Mouse (Mus musculus): Measurements from ENCODE around the gene Pcnx2. TPM values are rescaled to one million over a fixed set of nuclear protein-coding genes. Genes with fewer than 3 reads are reported as not detected.

The Pcnx2 gene
- polyA plus RNA-seq, 1 experiment = 0.08 TPM

- Histone ChIP-seq H3K36me3 (ENCODE audit: control insufficient read depth, insufficient read depth, low read length) (no peaks in the 10 kb centered on the region), H3K4me3 (ENCODE audit: low read depth, low read length) (no peak overlapping the region), H3K27ac (ENCODE audit: insufficient read depth, low read depth, low read length) (no peak overlapping the region), H3K4me1 (ENCODE audit: control insufficient read depth, insufficient read depth, insufficient read length, low read length) (no peaks in the 10 kb centered on the region), H3K27me3 (ENCODE audit: control insufficient read depth, insufficient read depth, low read length) (no peaks in the 10 kb centered on the region)
- no peak for TF ChIP-seq POLR2A (IDR thresholded peaks at IDR 0.05; ENCODE audit: low read depth, low read length)
- no peak for TF ChIP-seq CTCF (IDR thresholded peaks at IDR 0.05; ENCODE audit: extremely low read depth, insufficient read length, insufficient replicate concordance, low read depth, low read length)
- WGBS = 43% methylated on average over 2 of the region's 2 CpGs
Observed at GRCm38 (mm10) chr8:125772300-125772699, 125.8 kb downstream of the Pcnx2 start.

DNA sequence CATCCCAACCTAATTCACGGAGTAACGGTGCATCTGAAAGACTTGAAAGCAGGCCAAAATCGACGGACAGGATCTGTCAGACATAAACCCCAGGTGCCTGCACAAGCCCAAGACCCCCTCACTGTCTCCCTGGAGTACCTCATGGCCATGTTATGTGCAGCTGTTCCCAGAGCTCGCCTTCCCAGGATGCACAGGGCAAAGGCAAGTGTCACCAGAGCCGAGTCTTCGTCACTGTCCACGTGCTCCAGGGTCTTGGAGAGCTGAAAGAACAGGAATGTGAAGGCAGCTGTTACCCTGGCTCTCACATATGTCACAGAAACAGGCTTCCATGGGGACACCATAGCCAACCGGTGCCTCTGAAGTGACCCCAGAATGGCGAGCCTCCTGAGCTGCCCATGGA lies 130.0 kb downstream of the Pcnx2 start:
- no peaks in the 10 kb centered on the region for H3K27me3 ChIP-seq (ENCODE audit: control insufficient read depth, insufficient read depth, low read length)
- no peak overlapping the region for H3K4me3 ChIP-seq (ENCODE audit: low read depth, low read length)
- 86% methylated on average over 10 of the region's 10 CpGs for WGBS
- no peaks in the 10 kb centered on the region for H3K36me3 ChIP-seq (ENCODE audit: control insufficient read depth, insufficient read depth, low read length)
- no peak for TF ChIP-seq POLR2A (IDR thresholded peaks at IDR 0.05; ENCODE audit: low read depth, low read length)
- TF ChIP-seq CTCF (IDR thresholded peaks at IDR 0.05; ENCODE audit: extremely low read depth, insufficient read length, insufficient replicate concordance, low read depth, low read length) = no peak
- H3K27ac ChIP-seq (ENCODE audit: insufficient read depth, low read depth, low read length) = no peak overlapping the region
- no peaks in the 10 kb centered on the region for H3K4me1 ChIP-seq (ENCODE audit: control insufficient read depth, insufficient read depth, insufficient read length, low read length)

DNA sequence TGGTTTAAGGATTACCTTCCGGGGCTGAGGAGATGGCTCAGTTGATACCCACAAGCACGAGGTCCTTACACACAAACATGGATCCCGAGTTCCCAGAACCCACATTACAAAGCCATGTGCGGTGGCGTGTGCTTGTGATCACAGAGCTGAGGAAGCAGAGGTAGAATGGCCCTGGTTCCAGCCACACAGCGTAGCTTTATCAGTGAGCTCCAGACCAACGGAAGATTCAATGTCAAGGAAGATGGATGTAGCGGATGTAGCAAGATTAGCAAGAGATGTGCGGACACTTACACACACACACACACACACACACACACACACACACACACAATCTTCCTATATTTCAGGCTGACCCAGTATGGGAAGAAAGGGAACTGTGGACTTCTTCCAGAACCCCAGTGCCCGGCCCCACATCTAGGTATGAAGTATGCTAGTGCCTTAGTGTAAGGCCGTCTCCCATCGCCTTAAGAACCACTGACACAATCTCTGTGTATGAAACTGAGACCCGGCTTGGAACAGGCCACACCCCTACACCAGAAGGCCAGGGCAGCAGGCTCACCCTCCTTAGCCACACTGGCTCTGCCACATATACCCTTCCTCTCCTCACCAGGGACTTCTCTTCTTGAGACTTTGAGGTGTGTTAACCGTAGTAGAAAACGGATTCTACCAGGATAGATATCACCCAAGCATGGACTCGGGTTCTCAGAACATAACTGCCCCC lies 134.9 kb downstream of the Pcnx2 start:
- no peak for TF ChIP-seq CTCF (IDR thresholded peaks at IDR 0.05; ENCODE audit: extremely low read depth, insufficient read length, insufficient replicate concordance, low read depth, low read length)
- no peak for TF ChIP-seq POLR2A (IDR thresholded peaks at IDR 0.05; ENCODE audit: low read depth, low read length)
- Histone ChIP-seq H3K27me3 (ENCODE audit: control insufficient read depth, insufficient read depth, low read length) (no peaks in the 10 kb centered on the region), H3K27ac (ENCODE audit: insufficient read depth, low read depth, low read length) (no peak overlapping the region), H3K4me3 (ENCODE audit: low read depth, low read length) (no peak overlapping the region), H3K36me3 (ENCODE audit: control insufficient read depth, insufficient read depth, low read length) (no peaks in the 10 kb centered on the region), H3K4me1 (ENCODE audit: control insufficient read depth, insufficient read depth, insufficient read length, low read length) (no peaks in the 10 kb centered on the region)
- 86% methylated on average over 16 of the region's 16 CpGs for WGBS

GRCm38 (mm10) chr8:125759022-125759421 lies 139.1 kb downstream of the Pcnx2 start:
- Histone ChIP-seq H3K4me1 (ENCODE audit: control insufficient read depth, insufficient read depth, insufficient read length, low read length) (no peaks in the 10 kb centered on the region), H3K27ac (ENCODE audit: insufficient read depth, low read depth, low read length) (no peak overlapping the region), H3K27me3 (ENCODE audit: control insufficient read depth, insufficient read depth, low read length) (no peaks in the 10 kb centered on the region), H3K36me3 (ENCODE audit: control insufficient read depth, insufficient read depth, low read length) (no peaks in the 10 kb centered on the region), H3K4me3 (ENCODE audit: low read depth, low read length) (no peak overlapping the region)
- WGBS = 40% methylated on average over 10 of the region's 10 CpGs
- TF ChIP-seq POLR2A (IDR thresholded peaks at IDR 0.05; ENCODE audit: low read depth, low read length) = no peak
- peak; percentile 49; the same call in 1 of the 2 replicates for TF ChIP-seq CTCF (IDR thresholded peaks at IDR 0.05; ENCODE audit: extremely low read depth, insufficient read length, insufficient replicate concordance, low read depth, low read length)

- Histone ChIP-seq H3K4me3 (ENCODE audit: low read depth, low read length) (no peak overlapping the region), H3K27me3 (ENCODE audit: control insufficient read depth, insufficient read depth, low read length) (no peaks in the 10 kb centered on the region), H3K36me3 (ENCODE audit: control insufficient read depth, insufficient read depth, low read length) (no peaks in the 10 kb centered on the region), H3K4me1 (ENCODE audit: control insufficient read depth, insufficient read depth, insufficient read length, low read length) (no peaks in the 10 kb centered on the region), H3K27ac (ENCODE audit: insufficient read depth, low read depth, low read length) (no peak overlapping the region)
- TF ChIP-seq CTCF (IDR thresholded peaks at IDR 0.05; ENCODE audit: extremely low read depth, insufficient read length, insufficient replicate concordance, low read depth, low read length) (no peak), POLR2A (IDR thresholded peaks at IDR 0.05; ENCODE audit: low read depth, low read length) (no peak)
- WGBS = 54% methylated on average over 1 of the region's 1 CpGs
Observed at GRCm38 (mm10) chr8:125757106-125757496, 141.0 kb downstream of the Pcnx2 start.

DNA sequence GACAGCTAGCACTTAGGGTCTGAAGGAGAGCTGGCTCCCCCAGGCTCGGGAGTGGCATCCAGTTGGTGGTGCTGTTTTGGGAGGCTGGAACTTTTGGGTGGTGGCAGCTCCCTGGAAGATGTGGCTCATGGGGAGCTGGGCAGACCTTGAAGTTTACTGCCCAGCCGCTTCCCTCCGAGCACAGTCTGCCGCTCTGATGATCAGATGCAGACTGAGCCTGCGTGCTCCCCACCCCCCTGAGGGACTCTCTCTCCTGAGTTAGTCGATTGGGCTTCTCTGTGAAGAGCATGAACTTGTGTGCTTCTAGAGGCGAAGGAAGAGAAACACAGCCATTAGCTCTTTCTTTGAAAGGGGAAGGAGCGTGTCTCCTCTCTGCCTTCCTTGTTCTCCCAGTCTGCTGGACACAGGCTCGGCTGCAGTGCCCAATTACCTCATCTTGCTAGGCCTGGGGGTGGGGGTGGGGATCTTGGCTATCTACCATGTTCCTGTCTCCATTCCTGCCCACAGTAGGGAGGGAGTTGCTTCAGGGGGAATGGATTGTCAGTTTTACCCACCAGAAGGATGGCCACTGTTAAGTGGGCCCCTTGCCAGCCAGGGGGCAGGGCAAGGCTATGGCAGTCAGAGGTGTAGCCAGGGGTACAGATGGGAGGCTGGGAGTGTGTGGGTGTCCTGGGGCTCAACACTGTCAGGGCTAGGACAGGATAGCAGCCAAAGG lies 141.6 kb downstream of the Pcnx2 start:
- Histone ChIP-seq H3K27ac (ENCODE audit: insufficient read depth, low read depth, low read length) (no peak overlapping the region), H3K4me3 (ENCODE audit: low read depth, low read length) (no peak overlapping the region), H3K27me3 (ENCODE audit: control insufficient read depth, insufficient read depth, low read length) (no peaks in the 10 kb centered on the region), H3K36me3 (ENCODE audit: control insufficient read depth, insufficient read depth, low read length) (no peaks in the 10 kb centered on the region), H3K4me1 (ENCODE audit: control insufficient read depth, insufficient read depth, insufficient read length, low read length) (no peaks in the 10 kb centered on the region)
- TF ChIP-seq POLR2A (IDR thresholded peaks at IDR 0.05; ENCODE audit: low read depth, low read length) (no peak), CTCF (IDR thresholded peaks at IDR 0.05; ENCODE audit: extremely low read depth, insufficient read length, insufficient replicate concordance, low read depth, low read length) (no peak)
- WGBS = 45% methylated on average over 9 of the region's 9 CpGs

DNA sequence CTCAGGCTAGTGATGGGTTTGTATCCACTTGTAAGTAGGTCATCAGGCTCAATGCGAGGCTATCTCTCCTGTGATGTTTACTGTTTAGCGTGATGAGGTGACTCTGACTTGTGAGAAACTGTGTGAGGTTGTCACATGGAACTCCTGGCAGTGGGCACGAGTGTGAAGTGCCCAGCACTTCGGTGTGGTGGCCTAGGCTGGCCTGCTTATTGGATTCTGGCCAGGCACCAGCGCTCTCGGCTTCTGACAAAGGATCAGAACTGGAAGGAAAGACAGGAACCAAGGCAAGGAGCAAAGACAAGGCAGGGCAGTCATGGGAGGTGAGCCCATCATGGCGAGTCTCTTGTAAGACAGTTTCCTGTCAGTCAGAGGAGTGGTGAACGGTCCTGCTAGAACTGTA lies 142.2 kb downstream of the Pcnx2 start:
- Histone ChIP-seq H3K36me3 (ENCODE audit: control insufficient read depth, insufficient read depth, low read length) (no peaks in the 10 kb centered on the region), H3K27me3 (ENCODE audit: control insufficient read depth, insufficient read depth, low read length) (no peaks in the 10 kb centered on the region), H3K4me3 (ENCODE audit: low read depth, low read length) (no peak overlapping the region), H3K27ac (ENCODE audit: insufficient read depth, low read depth, low read length) (no peak overlapping the region), H3K4me1 (ENCODE audit: control insufficient read depth, insufficient read depth, insufficient read length, low read length) (no peaks in the 10 kb centered on the region)
- 67% methylated on average over 8 of the region's 8 CpGs for WGBS
- TF ChIP-seq CTCF (IDR thresholded peaks at IDR 0.05; ENCODE audit: extremely low read depth, insufficient read length, insufficient replicate concordance, low read depth, low read length) (no peak), POLR2A (IDR thresholded peaks at IDR 0.05; ENCODE audit: low read depth, low read length) (no peak)
